Mouse (Mus musculus): ENCODE results near the gene Ccl25. TPM values are rescaled to one million over a fixed set of nuclear protein-coding genes. Genes with fewer than 3 reads are reported as not detected.

The Ccl25 gene
- polyA plus RNA-seq (2014; fragmentation: Illumina TruSeq; extraction: RNeasy Lipid Tissue Mini Kit (QIAGEN cat#74804); ENCODE audit: low read depth, low replicate concordance), result 2.2 TPM

GRCm38 (mm10) chr8:4324983-4325750 is at the start of gene Ccl25, which contains the start of gene Elavl1:
Gene Ccl25 (plus strand): TSS chr8:4325210.
Gene Elavl1 (minus strand): TSS chr8:4325413.

GRCm38 (mm10) chr8:4275275-4276110 is 49.5 kb upstream of the Ccl25 start, which contains the start of gene Timm44:
Gene Timm44 (minus strand): TSS chr8:4275913.

Other genes starting within 250 kb of the Ccl25 start
- 2.3 TPM for gene Cd209f, start 219.4 kb upstream of the Ccl25 start, polyA plus RNA-seq (2014; fragmentation: Illumina TruSeq; extraction: RNeasy Lipid Tissue Mini Kit (QIAGEN cat#74804); ENCODE audit: low read depth, low replicate concordance)
- 0.42 TPM for gene Cd209g, start 191.1 kb upstream of the Ccl25 start, polyA plus RNA-seq (2014; fragmentation: Illumina TruSeq; extraction: RNeasy Lipid Tissue Mini Kit (QIAGEN cat#74804); ENCODE audit: low read depth, low replicate concordance)
- 14.8 TPM for gene Evi5l, start 158.6 kb upstream of the Ccl25 start, polyA plus RNA-seq (2014; fragmentation: Illumina TruSeq; extraction: RNeasy Lipid Tissue Mini Kit (QIAGEN cat#74804); ENCODE audit: low read depth, low replicate concordance)
- gene Prr36, start 107.8 kb upstream of the Ccl25 start, polyA plus RNA-seq (2014; fragmentation: Illumina TruSeq; extraction: RNeasy Lipid Tissue Mini Kit (QIAGEN cat#74804); ENCODE audit: low read depth, low replicate concordance), result not detected
- gene Lrrc8e, start 98.4 kb upstream of the Ccl25 start, polyA plus RNA-seq (2014; fragmentation: Illumina TruSeq; extraction: RNeasy Lipid Tissue Mini Kit (QIAGEN cat#74804); ENCODE audit: low read depth, low replicate concordance), result not detected
- gene Map2k7, start 86.5 kb upstream of the Ccl25 start, polyA plus RNA-seq (2014; fragmentation: Illumina TruSeq; extraction: RNeasy Lipid Tissue Mini Kit (QIAGEN cat#74804); ENCODE audit: low read depth, low replicate concordance), result 50.7 TPM
- gene Gm49320, start 86.3 kb upstream of the Ccl25 start, polyA plus RNA-seq (2014; fragmentation: Illumina TruSeq; extraction: RNeasy Lipid Tissue Mini Kit (QIAGEN cat#74804); ENCODE audit: low read depth, low replicate concordance), result not detected
- 5.3 TPM for gene Tgfbr3l, start 77.0 kb upstream of the Ccl25 start, polyA plus RNA-seq (2014; fragmentation: Illumina TruSeq; extraction: RNeasy Lipid Tissue Mini Kit (QIAGEN cat#74804); ENCODE audit: low read depth, low replicate concordance)
- 22.5 TPM for gene Snapc2, start 72.1 kb upstream of the Ccl25 start, polyA plus RNA-seq (2014; fragmentation: Illumina TruSeq; extraction: RNeasy Lipid Tissue Mini Kit (QIAGEN cat#74804); ENCODE audit: low read depth, low replicate concordance)
- 1.2 TPM for gene Ctxn1, start 65.9 kb upstream of the Ccl25 start, polyA plus RNA-seq (2014; fragmentation: Illumina TruSeq; extraction: RNeasy Lipid Tissue Mini Kit (QIAGEN cat#74804); ENCODE audit: low read depth, low replicate concordance)
- 116 TPM for gene Timm44, start 49.3 kb upstream of the Ccl25 start, polyA plus RNA-seq (2014; fragmentation: Illumina TruSeq; extraction: RNeasy Lipid Tissue Mini Kit (QIAGEN cat#74804); ENCODE audit: low read depth, low replicate concordance)
- gene Elavl1, start 203 bp downstream of the Ccl25 start, polyA plus RNA-seq (2014; fragmentation: Illumina TruSeq; extraction: RNeasy Lipid Tissue Mini Kit (QIAGEN cat#74804); ENCODE audit: low read depth, low replicate concordance), result 34.5 TPM
- 44.7 TPM for gene Cers4, start 167.8 kb downstream of the Ccl25 start, polyA plus RNA-seq (2014; fragmentation: Illumina TruSeq; extraction: RNeasy Lipid Tissue Mini Kit (QIAGEN cat#74804); ENCODE audit: low read depth, low replicate concordance)

Data from heart, adult 10 weeks (tissue).